Mouse (Mus musculus): Measurements from ENCODE around the gene Bri3bp. TPM values are rescaled to one million over a fixed set of nuclear protein-coding genes. Genes with fewer than 3 reads are reported as not detected.
"Not testable (repeated sequence)": the region's sequence is repeated elsewhere in the genome, so short reads cannot be mapped to it uniquely, and the experiment has no call there.

The Bri3bp gene
- total RNA-seq, 4 experiments from 2014 or later = 3.0 to 4.6 (median 4.1) TPM

- DNase-seq (ENCODE audit: low spot score in 2 of 2) = peak; percentile 56 to 66
Measured at GRCm38 (mm10) chr5:125408842-125409241, 32.5 kb upstream of the Bri3bp start.

- no peak for DNase-seq (ENCODE audit: low spot score in 2 of 2)
Measured at GRCm38 (mm10) chr5:125409348-125410090, 31.8 kb upstream of the Bri3bp start.

GRCm38 (mm10) chr5:125411972-125412530, 29.3 kb upstream of the Bri3bp start:
- peak in 1 of 2 experiments; percentile 61 for DNase-seq (ENCODE audit: low spot score in 2 of 2)

GRCm38 (mm10) chr5:125412536-125412935, 28.8 kb upstream of the Bri3bp start:
- DNase-seq (ENCODE audit: low spot score in 2 of 2) = not testable (repeated sequence)

GRCm38 (mm10) chr5:125413763-125414162, 27.6 kb upstream of the Bri3bp start:
- DNase-seq (ENCODE audit: low spot score in 2 of 2) = no peak

- DNase-seq (ENCODE audit: low spot score in 2 of 2) = no peak
Measured at GRCm38 (mm10) chr5:125416183-125416582, 25.2 kb upstream of the Bri3bp start.

GRCm38 (mm10) chr5:125418636-125419035, 22.7 kb upstream of the Bri3bp start:
- DNase-seq (ENCODE audit: low spot score in 2 of 2) = no peak

- DNase-seq (ENCODE audit: low spot score in 2 of 2) = no peak
Measured at GRCm38 (mm10) chr5:125419124-125419523, 22.2 kb upstream of the Bri3bp start.

- DNase-seq (ENCODE audit: low spot score in 2 of 2) = no peak
Measured at GRCm38 (mm10) chr5:125425698-125426276, 15.6 kb upstream of the Bri3bp start.

- DNase-seq (ENCODE audit: low spot score in 2 of 2) = no peak
Measured at GRCm38 (mm10) chr5:125426343-125426742, 15.0 kb upstream of the Bri3bp start.

GRCm38 (mm10) chr5:125432324-125432723, 9.0 kb upstream of the Bri3bp start:
- DNase-seq (ENCODE audit: low spot score in 2 of 2) = not testable (repeated sequence)

- peak; percentile 87 to 92 for DNase-seq (ENCODE audit: low spot score in 2 of 2)
Measured at GRCm38 (mm10) chr5:125433793-125434337, 7.5 kb upstream of the Bri3bp start, which contains the start of gene Dhx37. Gene Dhx37, minus strand, starts transcription at chr5:125434121.

- DNase-seq (ENCODE audit: low spot score in 2 of 2) = not testable (repeated sequence)
Measured at GRCm38 (mm10) chr5:125434347-125434746, 7.0 kb upstream of the Bri3bp start.

GRCm38 (mm10) chr5:125440583-125441233, 660 bp upstream of the Bri3bp start:
- DNase-seq (ENCODE audit: low spot score in 2 of 2) = no peak

- DNase-seq (ENCODE audit: low spot score in 2 of 2) = no peak
Measured at GRCm38 (mm10) chr5:125442136-125442995, 998 bp downstream of the Bri3bp start.

GRCm38 (mm10) chr5:125443335-125443734, 2.0 kb downstream of the Bri3bp start:
- DNase-seq (ENCODE audit: low spot score in 2 of 2) = no peak

- DNase-seq (ENCODE audit: low spot score in 2 of 2) = no peak
Measured at GRCm38 (mm10) chr5:125443915-125444314, 2.5 kb downstream of the Bri3bp start.

- DNase-seq (ENCODE audit: low spot score in 2 of 2) = no peak
Measured at GRCm38 (mm10) chr5:125444554-125444953, 3.2 kb downstream of the Bri3bp start.

- no peak for DNase-seq (ENCODE audit: low spot score in 2 of 2)
Measured at GRCm38 (mm10) chr5:125446344-125446743, 5.0 kb downstream of the Bri3bp start.

GRCm38 (mm10) chr5:125448026-125448425, 6.7 kb downstream of the Bri3bp start:
- DNase-seq (ENCODE audit: low spot score in 2 of 2) = no peak

- no peak for DNase-seq (ENCODE audit: low spot score in 2 of 2)
Measured at GRCm38 (mm10) chr5:125448631-125449030, 7.3 kb downstream of the Bri3bp start.
